Mouse (Mus musculus) embryonic facial prominence, embryonic 10.5 days (tissue): ENCODE results near the gene Ctla4. TPM values are rescaled to one million over a fixed set of nuclear protein-coding genes. Genes with fewer than 3 reads are reported as not detected.

Source experiments
- DNase-seq: peaks from one replicate; pipeline ENCODE4 v3.0.0-alpha.2; 2017; ENCODE audit warnings: low spot score
- H3K27ac ChIP-seq: fragments of 300-500 bp; sonication (generic); replicated peaks from 2 replicates; pipeline ENCODE4 v1.5.1; 2016; ENCODE audit warnings: mild to moderate bottlenecking
- H3K27me3 ChIP-seq: fragments of 300-500 bp; sonication (generic); replicated peaks from 2 replicates; pipeline ENCODE4 v1.6.1; 2016; ENCODE audit warnings: low read depth, mild to moderate bottlenecking; ENCODE audit not compliant: poor library complexity, severe bottlenecking
- H3K36me3 ChIP-seq: fragments of 300-500 bp; sonication (generic); replicated peaks from 2 replicates; pipeline ENCODE4 v1.6.1; 2016; ENCODE audit warnings: mild to moderate bottlenecking, moderate library complexity
- H3K4me1 ChIP-seq: fragments of 300-500 bp; sonication (generic); 2 replicates; pipeline ENCODE4 v1.6.1; 2016
- H3K4me3 ChIP-seq: fragments of 300-500 bp; sonication (generic); 2 replicates; pipeline ENCODE4 v1.5.1; 2016; ENCODE audit warnings: mild to moderate bottlenecking, moderate library complexity
- H3K9me3 ChIP-seq: fragments of 300-500 bp; sonication (generic); 2 replicates; pipeline ENCODE4 v1.6.1; 2016; ENCODE audit warnings: mild to moderate bottlenecking
- WGBS: fragments of 180-500 bp; shearing (Covaris S2); methylation state at CpG from one replicate; pipeline ENCODE4 v1.1.7; 2016; 5-methylcytosine and 5-hydroxymethylcytosine counted together
- polyA plus RNA-seq: library from polyadenylated mRNA; unstranded; fragments of >200 nt; fragmentation: Nextera tagmentation; extraction: Ambion mirVana; gene quantifications from 2 replicates; pipeline ENCODE4 v1.2.1, GENCODE M21; 2016

The Ctla4 gene
- polyA plus RNA-seq, 1 experiment from 2014 or later = not detected

- no peak overlapping the region for H3K27ac ChIP-seq
- H3K27me3 ChIP-seq = no peaks in the 10 kb centered on the region
- no peaks in the 10 kb centered on the region for H3K9me3 ChIP-seq
- peaks cover 13% of the 10 kb centered on the region for H3K4me1 ChIP-seq
- 73% methylated on average over 12 of the region's 12 CpGs for WGBS
- no peak overlapping the region for H3K4me3 ChIP-seq
- no peaks in the 10 kb centered on the region for H3K36me3 ChIP-seq
- DNase-seq = no peak
These were observed 29.2 kb upstream of the Ctla4 start for GRCm38 (mm10) chr1:60857351-60858220.

GRCm38 (mm10) chr1:60859159-60859558, 27.6 kb upstream of the Ctla4 start:
- H3K4me3 ChIP-seq = no peak overlapping the region
- H3K9me3 ChIP-seq = no peaks in the 10 kb centered on the region
- peaks cover 11% of the 10 kb centered on the region for H3K4me1 ChIP-seq
- no peaks in the 10 kb centered on the region for H3K27me3 ChIP-seq
- DNase-seq = no peak
- no peak overlapping the region for H3K27ac ChIP-seq
- H3K36me3 ChIP-seq = no peaks in the 10 kb centered on the region
- WGBS = 78% methylated on average over 3 of the region's 3 CpGs

GRCm38 (mm10) chr1:60859842-60860241, 27.0 kb upstream of the Ctla4 start:
- no peaks in the 10 kb centered on the region for H3K36me3 ChIP-seq
- no peak overlapping the region for H3K27ac ChIP-seq
- no peaks in the 10 kb centered on the region for H3K9me3 ChIP-seq
- H3K4me1 ChIP-seq = peaks cover 11% of the 10 kb centered on the region
- 80% methylated on average over 3 of the region's 3 CpGs for WGBS
- H3K27me3 ChIP-seq = no peaks in the 10 kb centered on the region
- no peak overlapping the region for H3K4me3 ChIP-seq
- no peak for DNase-seq

- 30% methylated on average over 3 of the region's 3 CpGs for WGBS
- no peaks in the 10 kb centered on the region for H3K9me3 ChIP-seq
- H3K27ac ChIP-seq = no peak overlapping the region
- no peak overlapping the region for H3K4me3 ChIP-seq
- no peaks in the 10 kb centered on the region for H3K27me3 ChIP-seq
- H3K36me3 ChIP-seq = no peaks in the 10 kb centered on the region
- DNase-seq = peak; percentile 56
- peaks cover 11% of the 10 kb centered on the region for H3K4me1 ChIP-seq
These were observed 26.3 kb upstream of the Ctla4 start for GRCm38 (mm10) chr1:60860357-60860946.

DNA sequence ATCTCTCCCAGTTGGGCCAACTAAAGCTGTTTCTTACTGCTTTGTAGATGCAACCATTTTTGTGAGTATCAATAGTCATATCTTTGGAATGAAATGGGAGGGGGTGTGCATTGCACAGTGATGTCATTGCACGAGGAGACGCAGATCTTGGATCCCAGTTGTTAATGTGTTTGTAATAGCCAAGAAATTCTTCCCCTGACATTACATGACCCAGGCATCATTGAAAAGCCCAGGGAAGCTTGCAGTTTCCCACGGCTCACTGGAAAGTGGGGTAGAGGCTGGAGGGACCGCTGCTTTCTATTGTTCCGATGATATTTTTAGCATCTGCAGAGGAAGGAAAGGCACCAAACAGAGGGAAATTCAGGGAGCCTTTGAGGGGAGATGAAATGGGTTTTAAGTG, 25.8 kb upstream of the Ctla4 start:
- no peaks in the 10 kb centered on the region for H3K27me3 ChIP-seq
- no peak overlapping the region for H3K27ac ChIP-seq
- peaks cover 11% of the 10 kb centered on the region for H3K4me1 ChIP-seq
- no peaks in the 10 kb centered on the region for H3K36me3 ChIP-seq
- no peaks in the 10 kb centered on the region for H3K9me3 ChIP-seq
- WGBS = 74% methylated on average over 5 of the region's 5 CpGs
- DNase-seq = no peak
- no peak overlapping the region for H3K4me3 ChIP-seq

DNA sequence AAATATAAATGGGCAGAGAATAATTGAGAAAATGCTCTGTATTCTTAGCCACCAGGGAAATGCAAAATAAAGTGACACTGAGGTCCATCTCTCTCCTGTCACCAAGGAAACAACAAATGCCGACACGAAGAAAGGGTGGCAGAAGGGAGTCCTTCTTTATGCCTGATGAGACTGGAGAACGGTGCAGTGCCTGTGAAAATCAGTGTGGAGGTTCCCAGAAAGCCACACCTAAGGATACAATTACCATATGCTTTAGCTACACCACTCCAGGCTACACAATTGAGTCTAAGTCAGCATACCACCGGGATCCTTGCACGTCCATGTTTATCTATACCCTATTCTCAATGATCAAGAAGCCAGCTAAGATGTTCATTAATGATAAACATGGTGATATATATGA, 25.4 kb upstream of the Ctla4 start:
- no peaks in the 10 kb centered on the region for H3K36me3 ChIP-seq
- 83% methylated on average over 5 of the region's 5 CpGs for WGBS
- no peaks in the 10 kb centered on the region for H3K9me3 ChIP-seq
- H3K4me3 ChIP-seq = no peak overlapping the region
- no peak for DNase-seq
- no peaks in the 10 kb centered on the region for H3K27me3 ChIP-seq
- no peak overlapping the region for H3K27ac ChIP-seq
- peaks cover 11% of the 10 kb centered on the region for H3K4me1 ChIP-seq

GRCm38 (mm10) chr1:60862510-60862909, 24.3 kb upstream of the Ctla4 start:
- H3K4me1 ChIP-seq = peaks cover 11% of the 10 kb centered on the region
- no peaks in the 10 kb centered on the region for H3K27me3 ChIP-seq
- H3K27ac ChIP-seq = no peak overlapping the region
- no peaks in the 10 kb centered on the region for H3K36me3 ChIP-seq
- H3K9me3 ChIP-seq = no peaks in the 10 kb centered on the region
- DNase-seq = no peak
- 73% methylated on average over 3 of the region's 3 CpGs for WGBS
- H3K4me3 ChIP-seq = no peak overlapping the region

- Histone ChIP-seq H3K36me3 (no peaks in the 10 kb centered on the region), H3K27ac (peak overlapping the region; percentile 27; the same call in 1 of the 2 replicates), H3K4me1 (peaks cover 7% of the 10 kb centered on the region), H3K4me3 (no peak overlapping the region), H3K9me3 (no peaks in the 10 kb centered on the region), H3K27me3 (no peaks in the 10 kb centered on the region)
- peak; percentile 30 for DNase-seq
- 56% methylated on average over 13 of the region's 13 CpGs for WGBS
These were observed 23.8 kb upstream of the Ctla4 start for GRCm38 (mm10) chr1:60862951-60863461.

DNA sequence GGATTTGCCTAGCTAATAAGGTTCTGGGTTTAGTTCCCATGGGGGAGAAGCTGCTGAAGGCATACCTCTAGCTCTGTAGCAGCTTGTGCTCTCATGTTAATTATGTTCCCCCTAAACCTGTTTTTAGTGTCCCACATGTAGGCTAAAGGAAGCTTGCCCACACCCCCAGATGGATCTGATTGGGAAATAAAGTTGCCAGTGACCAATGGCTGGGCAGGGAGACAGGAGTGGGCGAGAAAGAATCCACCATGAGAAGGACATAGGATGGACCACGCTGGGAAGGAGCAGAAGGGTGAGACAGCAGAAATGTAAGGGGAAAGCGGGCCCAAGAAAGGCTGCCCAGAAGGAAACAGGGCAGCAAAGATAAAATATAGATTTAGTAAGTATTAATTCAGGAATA, 23.1 kb upstream of the Ctla4 start:
- Histone ChIP-seq H3K4me3 (no peak overlapping the region), H3K27me3 (no peaks in the 10 kb centered on the region), H3K4me1 (peaks cover 7% of the 10 kb centered on the region; the same call in 1 of the 2 replicates), H3K9me3 (no peaks in the 10 kb centered on the region), H3K27ac (no peak overlapping the region), H3K36me3 (no peaks in the 10 kb centered on the region)
- WGBS = 76% methylated on average over 3 of the region's 3 CpGs
- DNase-seq = no peak

DNA sequence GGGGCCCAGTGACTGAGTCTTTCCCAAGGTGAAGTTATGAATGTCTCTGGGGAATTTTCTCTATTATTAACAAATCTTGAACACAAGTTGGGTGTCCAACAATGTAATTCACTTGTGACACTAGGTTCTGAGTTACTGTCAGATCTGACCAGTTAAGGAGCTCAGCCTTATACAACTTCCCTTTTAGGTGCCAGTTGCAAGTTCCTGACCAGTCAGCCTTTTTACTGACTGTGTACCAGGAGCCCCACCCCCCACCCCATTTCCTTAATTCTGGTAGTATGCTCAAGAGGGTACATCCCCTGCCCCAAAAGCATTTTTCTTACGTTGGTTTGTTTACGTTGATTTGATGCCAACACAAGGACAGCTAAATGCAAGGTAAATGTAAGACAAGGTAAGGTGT, 21.6 kb upstream of the Ctla4 start:
- no peaks in the 10 kb centered on the region for H3K27me3 ChIP-seq
- WGBS = 91% methylated on average over 2 of the region's 2 CpGs
- no peaks in the 10 kb centered on the region for H3K9me3 ChIP-seq
- peaks cover 7% of the 10 kb centered on the region; the same call in 1 of the 2 replicates for H3K4me1 ChIP-seq
- H3K27ac ChIP-seq = no peak overlapping the region
- no peak overlapping the region for H3K4me3 ChIP-seq
- no peaks in the 10 kb centered on the region for H3K36me3 ChIP-seq
- no peak for DNase-seq

GRCm38 (mm10) chr1:60866043-60866442, 20.8 kb upstream of the Ctla4 start:
- H3K4me1 ChIP-seq = peaks cover 7% of the 10 kb centered on the region; the same call in 1 of the 2 replicates
- WGBS = 76% methylated on average over 5 of the region's 5 CpGs
- H3K36me3 ChIP-seq = no peaks in the 10 kb centered on the region
- no peaks in the 10 kb centered on the region for H3K27me3 ChIP-seq
- no peak overlapping the region for H3K4me3 ChIP-seq
- no peaks in the 10 kb centered on the region for H3K9me3 ChIP-seq
- no peak for DNase-seq
- no peak overlapping the region for H3K27ac ChIP-seq

- Histone ChIP-seq H3K4me3 (no peak overlapping the region), H3K4me1 (peaks cover 6% of the 10 kb centered on the region), H3K36me3 (no peaks in the 10 kb centered on the region), H3K27me3 (no peaks in the 10 kb centered on the region), H3K27ac (no peak overlapping the region), H3K9me3 (no peaks in the 10 kb centered on the region)
- WGBS = 73% methylated on average over 17 of the region's 17 CpGs
- peak; percentile 41 for DNase-seq
These were observed 18.2 kb upstream of the Ctla4 start for GRCm38 (mm10) chr1:60868333-60869277.
